Mouse (Mus musculus) MEL (cell line): ENCODE results near the gene Pgpep1. TPM values are rescaled to one million over a fixed set of nuclear protein-coding genes. Genes with fewer than 3 reads are reported as not detected.

Source experiments
- DNase-seq: peaks from one replicate; pipeline ENCODE4 v3.0.0; 2011; ENCODE audit warnings: low read depth, low spot score
- H3K27ac ChIP-seq: 2 replicates; pipeline ENCODE4 v1.5.1; 2012; ENCODE audit warnings: low read depth, mild to moderate bottlenecking, control low read depth, low read length, moderate library complexity; ENCODE audit not compliant: control insufficient read depth
- H3K27me3 ChIP-seq, 2 experiments: fragments of 150-350 bp in 1 of 2; sonication (generic) in 1 of 2; 2 replicates each; pipeline ENCODE4 v1.6.1; 2012; ENCODE audit warnings: low read length in 2 of 2, mild to moderate bottlenecking in 2 of 2, improper control_type of control experiment in 1 of 2, moderate library complexity in 1 of 2; ENCODE audit not compliant: insufficient read depth in 2 of 2, control insufficient read depth in 1 of 2
- H3K36me3 ChIP-seq, 2 experiments: 2 replicates each; pipeline ENCODE4 v1.6.1; 2012 to 2014; ENCODE audit warnings: low read length in 2 of 2, improper control_type of control experiment in 1 of 2, inconsistent platforms in 1 of 2, mild to moderate bottlenecking in 1 of 2; ENCODE audit not compliant: insufficient read depth in 2 of 2, control insufficient read depth in 1 of 2
- H3K4me1 ChIP-seq, 2 experiments: fragments of 150-350 bp in 1 of 2; sonication (generic) in 1 of 2; 2 replicates each; pipeline ENCODE4 v1.6.1; 2012; ENCODE audit warnings: low read length in 2 of 2, improper control_type of control experiment in 1 of 2, mild to moderate bottlenecking in 1 of 2; ENCODE audit not compliant: insufficient read depth in 2 of 2, control insufficient read depth in 1 of 2
- H3K4me3 ChIP-seq, 2 experiments: fragments of 150-350 bp in 1 of 2; sonication (generic) in 1 of 2; 2 replicates each; pipeline ENCODE4 v1.5.1; 2012; ENCODE audit warnings: low read depth in 2 of 2, low read length in 2 of 2, mild to moderate bottlenecking in 2 of 2, moderate library complexity in 2 of 2, control low read depth in 1 of 2, improper control_type of control experiment in 1 of 2; ENCODE audit not compliant: control insufficient read depth in 1 of 2, insufficient read depth in 1 of 2
- H3K79me2 ChIP-seq: 2 replicates; pipeline ENCODE4 v1.6.1; 2012; ENCODE audit warnings: mild to moderate bottlenecking, low read length, moderate library complexity; ENCODE audit not compliant: control insufficient read depth, poor library complexity, insufficient read depth
- H3K9ac ChIP-seq: 2 replicates; pipeline ENCODE4 v1.6.1; 2012; ENCODE audit warnings: low read depth, mild to moderate bottlenecking, control low read depth, low read length, moderate library complexity; ENCODE audit not compliant: control insufficient read depth, poor library complexity, severe bottlenecking
- H3K9me3 ChIP-seq: fragments of 150-350 bp; sonication (generic); replicated peaks from 2 replicates; pipeline ENCODE4 v1.6.1; 2012; ENCODE audit warnings: mild to moderate bottlenecking, low read length, improper control_type of control experiment, moderate library complexity; ENCODE audit not compliant: insufficient read depth
- CHD1 ChIP-seq: IDR thresholded peaks from 2 replicates; pipeline ENCODE4 v1.6.1; 2012; ENCODE audit warnings: low read depth, mild to moderate bottlenecking, inconsistent platforms, low read length, improper control_type of control experiment
- E2F4 ChIP-seq: IDR thresholded peaks from 2 replicates; pipeline ENCODE4 v1.6.1; 2011; ENCODE audit warnings: low read depth, low read length, improper control_type of control experiment, borderline replicate concordance
- ETS1 ChIP-seq: IDR thresholded peaks from 2 replicates; pipeline ENCODE4 v1.6.1; 2012; ENCODE audit warnings: low read depth, mild to moderate bottlenecking, inconsistent platforms, low read length, improper control_type of control experiment, moderate library complexity
- GATA1 ChIP-seq: IDR thresholded peaks from 2 replicates; pipeline ENCODE4 v1.6.1; 2011; ENCODE audit warnings: low read depth, low read length, improper control_type of control experiment
- HCFC1 ChIP-seq: IDR thresholded peaks from 2 replicates; pipeline ENCODE4 v1.6.1; 2012; ENCODE audit warnings: low read depth, mild to moderate bottlenecking, inconsistent platforms, low read length, improper control_type of control experiment, moderate library complexity
- KAT2A ChIP-seq: conservative IDR thresholded peaks from 2 replicates; pipeline ENCODE4 v1.6.1; 2012; ENCODE audit warnings: low read depth, low read length, improper control_type of control experiment, inconsistent platforms
- MAFK ChIP-seq: IDR thresholded peaks from 2 replicates; pipeline ENCODE4 v1.6.1; 2011; ENCODE audit warnings: low read depth, mild to moderate bottlenecking, low read length, improper control_type of control experiment, borderline replicate concordance
- MYB ChIP-seq: IDR thresholded peaks from 2 replicates; pipeline ENCODE4 v1.6.1; 2011; ENCODE audit warnings: mild to moderate bottlenecking, low read depth, low read length, improper control_type of control experiment
- MYC ChIP-seq: IDR thresholded peaks from 2 replicates; pipeline ENCODE4 v1.6.1; 2011; ENCODE audit warnings: low read depth, mild to moderate bottlenecking, low read length, improper control_type of control experiment, moderate library complexity
- NELFE ChIP-seq: IDR thresholded peaks from 2 replicates; pipeline ENCODE4 v1.6.1; 2011; ENCODE audit warnings: low read depth, low read length, improper control_type of control experiment
- NRF1 ChIP-seq: IDR thresholded peaks from 2 replicates; pipeline ENCODE4 v1.6.1; 2014; ENCODE audit warnings: low read depth, mild to moderate bottlenecking, inconsistent platforms, low read length, improper control_type of control experiment, moderate library complexity; ENCODE audit not compliant: poor library complexity, insufficient read depth, severe bottlenecking
- POLR2A ChIP-seq, 2 experiments: IDR thresholded peaks; 2 replicates each; pipeline ENCODE4 v1.6.1; 2011 to 2012; ENCODE audit warnings: low read length in 2 of 2, mild to moderate bottlenecking in 2 of 2, control low read depth in 1 of 2, improper control_type of control experiment in 1 of 2, low read depth in 1 of 2, moderate library complexity in 1 of 2; ENCODE audit not compliant: control insufficient read depth in 1 of 2, insufficient read depth in 1 of 2, poor library complexity in 1 of 2
- POLR2AphosphoS5 ChIP-seq: IDR thresholded peaks from 2 replicates; pipeline ENCODE4 v1.6.1; 2012; ENCODE audit warnings: low read depth, borderline replicate concordance, mild to moderate bottlenecking, inconsistent platforms, low read length, moderate library complexity, mixed read lengths
- RCOR1 ChIP-seq: IDR thresholded peaks from 2 replicates; pipeline ENCODE4 v1.6.1; 2012; ENCODE audit warnings: low read depth, mild to moderate bottlenecking, inconsistent platforms, low read length, improper control_type of control experiment
- SMC3 ChIP-seq: IDR thresholded peaks from 2 replicates; pipeline ENCODE4 v1.6.1; 2011; ENCODE audit warnings: low read depth, low read length, improper control_type of control experiment
- TBP ChIP-seq: IDR thresholded peaks from 2 replicates; pipeline ENCODE4 v1.8.0; 2011; ENCODE audit warnings: low read depth, low read length, improper control_type of control experiment
- UBTF ChIP-seq: IDR thresholded peaks from 2 replicates; pipeline ENCODE4 v1.6.1; 2012; ENCODE audit warnings: low read depth, mild to moderate bottlenecking, inconsistent platforms, low read length, improper control_type of control experiment, moderate library complexity, borderline replicate concordance; ENCODE audit not compliant: insufficient read depth
- USF2 ChIP-seq, 2 experiments: IDR thresholded peaks; 2 replicates each; pipeline ENCODE4 v1.6.1; 2011 to 2012; ENCODE audit warnings: improper control_type of control experiment in 2 of 2, low read length in 2 of 2, borderline replicate concordance in 1 of 2, inconsistent platforms in 1 of 2, low read depth in 1 of 2, mild to moderate bottlenecking in 1 of 2; ENCODE audit not compliant: insufficient read depth in 1 of 2
- ZKSCAN1 ChIP-seq: IDR thresholded peaks from 2 replicates; pipeline ENCODE4 v1.6.1; 2012; ENCODE audit warnings: low read depth, mild to moderate bottlenecking, inconsistent platforms, low read length, improper control_type of control experiment, moderate library complexity
- polyA plus RNA-seq, 2 experiments: library from polyadenylated mRNA; stranded (reverse) in 1 of 2; unstranded in 1 of 2; fragments of >175 nt in 1 of 2; fragments of >200 nt in 1 of 2; gene quantifications; 2 replicates each; pipeline versions ENCODE4 v1.2.1 to v1.2.4; 2012; ENCODE audit warnings: low replicate concordance in 2 of 2, low read depth in 1 of 2; ENCODE audit not compliant: insufficient read length in 2 of 2, insufficient read depth in 1 of 2, missing spikeins in 1 of 2
- total RNA-seq: library from RNA; depleted of rRNA; stranded (reverse); fragments of 300-350 nt; gene quantifications from 2 replicates; pipeline ENCODE4 v1.2.3, GENCODE M21; 2012

Pgpep1 gene
- total and polyA plus RNA-seq, 3 experiments = 12.6 to 19.5 TPM; not detected in 1

- no peaks in the 10 kb centered on the region for H3K79me2 ChIP-seq
- peaks cover 4 to 9% of the 10 kb centered on the region in 2 experiments; a peak in 3 of 4 replicates for H3K4me1 ChIP-seq
- no peak for DNase-seq
- TF ChIP-seq NRF1 (no peak), SMC3 (no peak), MYC (no peak), ETS1 (no peak), TBP (no peak), GATA1 (no peak), CHD1 (no peak), UBTF (no peak)
- no peaks in the 10 kb centered on the region for H3K27me3 ChIP-seq
- H3K27ac ChIP-seq = no peak overlapping the region
- H3K9me3 ChIP-seq = no peaks in the 10 kb centered on the region
- H3K36me3 ChIP-seq = no peaks in the 10 kb centered on the region
- no peak overlapping the region for H3K9ac ChIP-seq
- no peak overlapping the region for H3K4me3 ChIP-seq
Measured at GRCm38 (mm10) chr8:70657214-70657613, 3.0 kb downstream of the Pgpep1 start.

- TF ChIP-seq POLR2AphosphoS5 (no peak), SMC3 (no peak), CHD1 (no peak), KAT2A (no peak), E2F4 (no peak), POLR2A (IDR thresholded peaks at IDR 0.05; ENCODE audit: control insufficient read depth in 1 of 2, insufficient read depth in 1 of 2, low read depth in 1 of 2, low read length in 2 of 2, poor library complexity in 1 of 2) (no peak), ZKSCAN1 (no peak), MAFK (no peak), UBTF (no peak), MYB (no peak), USF2 (IDR thresholded peaks at IDR 0.05; ENCODE audit: borderline replicate concordance in 1 of 2, insufficient read depth in 1 of 2, low read depth in 1 of 2, low read length in 2 of 2) (no peak), RCOR1 (no peak), HCFC1 (no peak), NELFE (no peak)
- peaks cover 4 to 9% of the 10 kb centered on the region in 2 experiments; a peak in 3 of 4 replicates for H3K4me1 ChIP-seq
- no peak overlapping the region for H3K4me3 ChIP-seq
- H3K36me3 ChIP-seq = peaks cover 0 to 2% of the 10 kb centered on the region in 2 experiments; a peak in 1 of 4 replicates
- no peaks in the 10 kb centered on the region for H3K27me3 ChIP-seq
- no peak for DNase-seq
- H3K79me2 ChIP-seq = no peaks in the 10 kb centered on the region
- no peak overlapping the region for H3K9ac ChIP-seq
- no peaks in the 10 kb centered on the region for H3K9me3 ChIP-seq
- H3K27ac ChIP-seq = no peak overlapping the region
Measured at GRCm38 (mm10) chr8:70656193-70656790, 3.9 kb downstream of the Pgpep1 start.
